9 mouse cellular contexts compared by ENCODE assay signal in genomic region chr2:34826460-34827231, GRCm38 (mm10). TPM values are rescaled to one million over a fixed set of nuclear protein-coding genes. Genes with fewer than 3 reads are reported as not detected.
DNase-seq lines count a peak whose midpoint lies in the region; ATAC-seq and TF ChIP-seq lines count a peak whose summit lies in the region.
"Had no signal": no experiment of that assay in that cellular context is flagged by ENCODE, and none has a peak within 500 bp of the region (broad histone marks: within the 10 kb centered on the region; RNA-seq: fewer than 3 reads in every experiment).

No protein-coding gene starts in this region.

- peak; percentile 27; the same call in 1 of the 2 replicates for ATAC-seq in forebrain, embryonic 11.5 days (replicated peaks; ENCODE audit: low FRiP score)

- no peak overlapping the region for H3K27ac ChIP-seq in forebrain, embryonic 11.5 days (ENCODE audit: low read depth, low read length)

- H3K36me3 ChIP-seq in E14TG2a.4 (ENCODE audit: insufficient read depth, low read length), result peaks cover 38% of the 10 kb centered on the region
- H3K36me3 ChIP-seq in forebrain, embryonic 11.5 days (ENCODE audit: control insufficient read depth, insufficient read depth, low read length), result no peaks in the 10 kb centered on the region

- H3K9ac ChIP-seq in forebrain, embryonic 11.5 days (ENCODE audit: low read length), result peak overlapping the region; percentile 97

- peaks cover 32% of the 10 kb centered on the region for H3K4me1 ChIP-seq in E14TG2a.4 (replicated peaks; ENCODE audit: low read depth, low read length)
- peaks cover 3% of the 10 kb centered on the region for H3K4me1 ChIP-seq in forebrain, embryonic 11.5 days (replicated peaks; ENCODE audit: control insufficient read depth, insufficient read depth, low read length)

- 36% methylated on average over 20 of the region's 21 CpGs for WGBS in forebrain, embryonic 11.5 days

- H3K9me3 ChIP-seq in E14TG2a.4 (ENCODE audit: low read length), result peaks cover 22% of the 10 kb centered on the region
- no peaks in the 10 kb centered on the region for H3K9me3 ChIP-seq in forebrain, embryonic 11.5 days (ENCODE audit: control insufficient read depth, low read length)

- peak overlapping the region; percentile 100 for H3K4me3 ChIP-seq in E14TG2a.4 (replicated peaks; ENCODE audit: low read length)
- H3K4me3 ChIP-seq in forebrain, embryonic 11.5 days (ENCODE audit: low read depth, low read length), result peak overlapping the region; percentile 97

- peak overlapping the region; percentile 88 for H3K4me2 ChIP-seq in forebrain, embryonic 11.5 days (ENCODE audit: low read depth, low read length, severe bottlenecking)

- TF ChIP-seq CTCF in E14TG2a.4 (conservative IDR thresholded peaks at IDR 0.05; ENCODE audit: low read length), result no peak

- peak; percentile 28 for DNase-seq in embryo, embryonic 10 days (ENCODE audit: low spot score)
- DNase-seq in embryo, embryonic 9.5 days (ENCODE audit: extremely low spot score), result no peak
- DNase-seq in forebrain, embryonic 11.5 days (ENCODE audit: low spot score), result no peak
- peak; percentile 8 for DNase-seq in kidney, postnatal 14 days
- DNase-seq in neural tube, embryonic 10.5 days (ENCODE audit: extremely low spot score, low spot score), result peak; percentile 40
- DNase-seq in thymus, postnatal 14 days, result no peak
- DNase-seq in adrenal gland, postnatal 36 days, result no peak

- no peaks in the 10 kb centered on the region for H3K27me3 ChIP-seq in E14TG2a.4 (ENCODE audit: insufficient read depth, low read length)
- H3K27me3 ChIP-seq in forebrain, embryonic 11.5 days (ENCODE audit: control insufficient read depth, insufficient read depth, low read length), result no peaks in the 10 kb centered on the region

RNA-seq across cellular contexts. Expression of gene Fbxw2, which starts 0.5 kb away (rescaled TPM):
- 81.2 and 82.4 TPM in 2 replicates for polyA plus RNA-seq in forebrain, embryonic 11.5 days (2014; fragmentation: Nextera tagmentation; extraction: Ambion mirVana)
- total RNA-seq in adrenal gland, postnatal 36 days (2021), result 10 to 100 TPM; 71.5 to 71.6 TPM

RNA-seq across cellular contexts. Expression of gene Gm34653, which starts 6.2 kb away (rescaled TPM):
- not detected in 2 replicates for polyA plus RNA-seq in forebrain, embryonic 11.5 days (2014; fragmentation: Nextera tagmentation; extraction: Ambion mirVana)
- total RNA-seq in adrenal gland, postnatal 36 days (2021), result not detected
- polyA plus RNA-seq: large intestine, adult 2 months had no signal

RNA-seq across cellular contexts. Expression of gene Rabepk, which starts 26.9 kb away (rescaled TPM):
- 29.9 and 33.7 TPM in 2 replicates for polyA plus RNA-seq in forebrain, embryonic 11.5 days (2014; fragmentation: Nextera tagmentation; extraction: Ambion mirVana)
- total RNA-seq in adrenal gland, postnatal 36 days (2021), result 10 to 100 TPM; 27.6 to 29.7 TPM

RNA-seq across cellular contexts. Expression of gene Cutal, which starts 47.5 kb away (rescaled TPM):
- polyA plus RNA-seq in forebrain, embryonic 11.5 days (2014; fragmentation: Nextera tagmentation; extraction: Ambion mirVana), result not detected in 2 replicates
- under 1 TPM; 0.20 to 0.86 TPM for total RNA-seq in adrenal gland, postnatal 36 days (2021)

RNA-seq across cellular contexts. Expression of gene Psmd5, which starts 48.1 kb away (rescaled TPM):
- 117 and 127 TPM in 2 replicates for polyA plus RNA-seq in forebrain, embryonic 11.5 days (2014; fragmentation: Nextera tagmentation; extraction: Ambion mirVana)
- total RNA-seq in adrenal gland, postnatal 36 days (2021), result 10 to 100 TPM; 38.4 to 44.6 TPM

Comparison
In these comparisons a context has a peak if more than half of its experiments do, and no peak if none do; other contexts are left out.
1. DNase-seq: peak in embryo, embryonic 10 days (single experiment), kidney, postnatal 14 days (single experiment) and neural tube, embryonic 10.5 days (single experiment); none in embryo, embryonic 9.5 days (single experiment), forebrain, embryonic 11.5 days (single experiment), thymus, postnatal 14 days (single experiment) and adrenal gland, postnatal 36 days (0 of 2).